Mouse (Mus musculus): ENCODE results near the gene Cry2. TPM values are rescaled to one million over a fixed set of nuclear protein-coding genes. Genes with fewer than 3 reads are reported as not detected.
A peak's percentile ranks its signal among the peaks of the same experiment; 100 is the strongest.

The Cry2 gene
- polyA plus RNA-seq, 1 experiment from 2014 or later: 27.1 TPM

- ATAC-seq (ENCODE audit: insufficient number of reproducible peaks, insufficient read depth, low FRiP score, low TSS enrichment, low read depth): no peak
- Histone ChIP-seq H3K4me1 (replicated peaks) (peaks cover 4% of the 10 kb centered on the region; the same call in 1 of the 2 replicates), H3K4me3 (replicated peaks) (no peak overlapping the region), H3K27me3 (peaks cover 3% of the 10 kb centered on the region; the same call in 1 of the 2 replicates), H3K4me2 (no peak overlapping the region), H3K36me3 (no peaks in the 10 kb centered on the region), H3K9me3 (no peaks in the 10 kb centered on the region), H3K9ac (replicated peaks) (no peak overlapping the region), H3K27ac (no peak overlapping the region)
- 66% methylated on average over 4 of the region's 4 CpGs for WGBS
These were observed 10.5 kb upstream of the Cry2 start for GRCm38 (mm10) chr2:92444376-92444775.

GRCm38 (mm10) chr2:92443313-92443712, 9.5 kb upstream of the Cry2 start:
- Histone ChIP-seq H3K9ac (replicated peaks) (no peak overlapping the region), H3K27ac (no peak overlapping the region), H3K36me3 (no peaks in the 10 kb centered on the region), H3K4me1 (replicated peaks) (peaks cover 4% of the 10 kb centered on the region; the same call in 1 of the 2 replicates), H3K9me3 (no peaks in the 10 kb centered on the region), H3K4me2 (no peak overlapping the region), H3K4me3 (replicated peaks) (no peak overlapping the region), H3K27me3 (peaks cover 3% of the 10 kb centered on the region; the same call in 1 of the 2 replicates)
- no peak for ATAC-seq (ENCODE audit: insufficient number of reproducible peaks, insufficient read depth, low FRiP score, low TSS enrichment, low read depth)
- 80% methylated on average over 4 of the region's 4 CpGs for WGBS

GRCm38 (mm10) chr2:92442419-92443001, 8.7 kb upstream of the Cry2 start:
- WGBS: 79% methylated on average over 12 of the region's 12 CpGs
- H3K36me3 ChIP-seq: no peaks in the 10 kb centered on the region

GRCm38 (mm10) chr2:92440432-92440831, 6.6 kb upstream of the Cry2 start:
- WGBS: 59% methylated on average over 6 of the region's 6 CpGs
- Histone ChIP-seq H3K4me2 (no peak overlapping the region), H3K27me3 (peaks cover 5% of the 10 kb centered on the region; the same call in 1 of the 2 replicates), H3K36me3 (no peaks in the 10 kb centered on the region), H3K9ac (replicated peaks) (no peak overlapping the region), H3K4me3 (replicated peaks) (no peak overlapping the region), H3K27ac (no peak overlapping the region), H3K9me3 (peaks cover 4% of the 10 kb centered on the region; the same call in 1 of the 2 replicates), H3K4me1 (replicated peaks) (peaks cover 4% of the 10 kb centered on the region)
- ATAC-seq (ENCODE audit: insufficient number of reproducible peaks, insufficient read depth, low FRiP score, low TSS enrichment, low read depth): no peak

More at GRCm38 (mm10) chr2:92442419-92443001, 8.7 kb upstream of the Cry2 start:
- Histone ChIP-seq H3K27ac (no peak overlapping the region), H3K9ac (replicated peaks) (no peak overlapping the region), H3K9me3 (no peaks in the 10 kb centered on the region), H3K4me1 (replicated peaks) (peaks cover 4% of the 10 kb centered on the region), H3K27me3 (peaks cover 3% of the 10 kb centered on the region; the same call in 1 of the 2 replicates), H3K4me3 (replicated peaks) (no peak overlapping the region), H3K4me2 (no peak overlapping the region)
- ATAC-seq (ENCODE audit: insufficient number of reproducible peaks, insufficient read depth, low FRiP score, low TSS enrichment, low read depth): no peak

GRCm38 (mm10) chr2:92438567-92438966, 4.7 kb upstream of the Cry2 start:
- 63% methylated on average over 3 of the region's 3 CpGs for WGBS
- no peaks in the 10 kb centered on the region for H3K36me3 ChIP-seq
- H3K4me3 ChIP-seq (replicated peaks): no peak overlapping the region
- peaks cover 4% of the 10 kb centered on the region; the same call in 1 of the 2 replicates for H3K9me3 ChIP-seq
- no peak overlapping the region for H3K9ac ChIP-seq (replicated peaks)
- H3K27ac ChIP-seq: no peak overlapping the region
- peaks cover 10% of the 10 kb centered on the region for H3K27me3 ChIP-seq
- H3K4me1 ChIP-seq (replicated peaks): peaks cover 9% of the 10 kb centered on the region; the same call in 1 of the 2 replicates
- H3K4me2 ChIP-seq: no peak overlapping the region
- no peak for ATAC-seq (ENCODE audit: insufficient number of reproducible peaks, insufficient read depth, low FRiP score, low TSS enrichment, low read depth)

- no peak for ATAC-seq (ENCODE audit: insufficient number of reproducible peaks, insufficient read depth, low FRiP score, low TSS enrichment, low read depth)
- peaks cover 4% of the 10 kb centered on the region; the same call in 1 of the 2 replicates for H3K9me3 ChIP-seq
- no peak overlapping the region for H3K4me3 ChIP-seq (replicated peaks)
- H3K27ac ChIP-seq: no peak overlapping the region
- H3K27me3 ChIP-seq: peaks cover 10% of the 10 kb centered on the region
- H3K4me1 ChIP-seq (replicated peaks): peaks cover 12% of the 10 kb centered on the region
- WGBS: 1% methylated on average over 5 of the region's 5 CpGs
- no peak overlapping the region for H3K9ac ChIP-seq (replicated peaks)
- no peaks in the 10 kb centered on the region for H3K36me3 ChIP-seq
- H3K4me2 ChIP-seq: peak overlapping the region; percentile 34
These were observed 4.0 kb upstream of the Cry2 start for GRCm38 (mm10) chr2:92437875-92438274.

- H3K9me3 ChIP-seq: peaks cover 4% of the 10 kb centered on the region; the same call in 1 of the 2 replicates
- ATAC-seq (ENCODE audit: insufficient number of reproducible peaks, insufficient read depth, low FRiP score, low TSS enrichment, low read depth): no peak
- no peak overlapping the region for H3K9ac ChIP-seq (replicated peaks)
- no peaks in the 10 kb centered on the region for H3K36me3 ChIP-seq
- WGBS: 83% methylated on average over 4 of the region's 4 CpGs
- H3K27ac ChIP-seq: no peak overlapping the region
- peaks cover 10% of the 10 kb centered on the region for H3K27me3 ChIP-seq
- no peak overlapping the region for H3K4me2 ChIP-seq
- H3K4me1 ChIP-seq (replicated peaks): peaks cover 17% of the 10 kb centered on the region
- no peak overlapping the region for H3K4me3 ChIP-seq (replicated peaks)
These were observed 3.5 kb upstream of the Cry2 start for GRCm38 (mm10) chr2:92437366-92437765.

- H3K4me2 ChIP-seq: no peak overlapping the region
- peaks cover 10% of the 10 kb centered on the region for H3K27me3 ChIP-seq
- no peak for ATAC-seq (ENCODE audit: insufficient number of reproducible peaks, insufficient read depth, low FRiP score, low TSS enrichment, low read depth)
- H3K4me3 ChIP-seq (replicated peaks): no peak overlapping the region
- H3K9me3 ChIP-seq: peaks cover 4% of the 10 kb centered on the region; the same call in 1 of the 2 replicates
- H3K27ac ChIP-seq: no peak overlapping the region
- H3K36me3 ChIP-seq: no peaks in the 10 kb centered on the region
- H3K9ac ChIP-seq (replicated peaks): no peak overlapping the region
- 47% methylated on average over 6 of the region's 6 CpGs for whole genome bisulfite sequencing
- peaks cover 29% of the 10 kb centered on the region for H3K4me1 ChIP-seq (replicated peaks)
These were observed 1.2 kb upstream of the Cry2 start for GRCm38 (mm10) chr2:92435023-92435422.

- Histone ChIP-seq H3K27ac (no peak overlapping the region), H3K36me3 (no peaks in the 10 kb centered on the region; the same call in 1 of the 2 replicates), H3K9ac (replicated peaks) (peak overlapping the region; percentile 13; the same call in 1 of the 2 replicates), H3K9me3 (peaks cover 4% of the 10 kb centered on the region; the same call in 1 of the 2 replicates), H3K27me3 (peaks cover 6% of the 10 kb centered on the region; the same call in 1 of the 2 replicates), H3K4me1 (replicated peaks) (peaks cover 29% of the 10 kb centered on the region), H3K4me3 (replicated peaks) (peak overlapping the region; percentile 83), H3K4me2 (peak overlapping the region; percentile 72)
- no peak for ATAC-seq (ENCODE audit: insufficient number of reproducible peaks, insufficient read depth, low FRiP score, low TSS enrichment, low read depth)
- WGBS: 12% methylated on average over 12 of the region's 12 CpGs
These were observed 517 bp upstream of the Cry2 start for GRCm38 (mm10) chr2:92434375-92434745.

GRCm38 (mm10) chr2:92432299-92433295, 1.2 kb downstream of the Cry2 start:
- Histone ChIP-seq H3K36me3 (no peaks in the 10 kb centered on the region; the same call in 1 of the 2 replicates), H3K4me2 (peak overlapping the region; percentile 72), H3K27me3 (peaks cover 6% of the 10 kb centered on the region; the same call in 1 of the 2 replicates), H3K9ac (replicated peaks) (peak overlapping the region; percentile 73), H3K4me1 (replicated peaks) (peaks cover 39% of the 10 kb centered on the region), H3K4me3 (replicated peaks) (peak overlapping the region; percentile 83), H3K27ac (no peak overlapping the region), H3K9me3 (peaks cover 4% of the 10 kb centered on the region; the same call in 1 of the 2 replicates)
- WGBS: 61% methylated on average over 17 of the region's 17 CpGs
- no peak for ATAC-seq (ENCODE audit: insufficient number of reproducible peaks, insufficient read depth, low FRiP score, low TSS enrichment, low read depth)
